Mouse (Mus musculus) megakaryocyte, adult 5-6 weeks (primary cell): ENCODE results near the gene Lingo1. TPM values are rescaled to one million over a fixed set of nuclear protein-coding genes. Genes with fewer than 3 reads are reported as not detected.

Experiments used
- ATAC-seq: 2 replicates; pipeline ENCODE4 v1.8.0; 2016; ENCODE audit warnings: mild to moderate bottlenecking, inconsistent platforms; ENCODE audit not compliant: poor library complexity, severe bottlenecking
- total RNA-seq, 2 experiments: library from RNA; stranded (forward) in 1 of 2; stranded (reverse) in 1 of 2; fragments of 153-499, 151-499 nt in 1 of 2; fragments of 221-1000, 200-1000 nt in 1 of 2; gene quantifications; 2 replicates each; pipeline versions ENCODE4 v1.2.3 to v1.2.4; 2015 to 2017

Gene Lingo1
- total RNA-seq, 2 experiments from 2014 or later, result not detected

GRCm38 (mm10) chr9:56776881-56777801 is 19.1 kb downstream of the Lingo1 start:
- ATAC-seq, result no peak

DNA sequence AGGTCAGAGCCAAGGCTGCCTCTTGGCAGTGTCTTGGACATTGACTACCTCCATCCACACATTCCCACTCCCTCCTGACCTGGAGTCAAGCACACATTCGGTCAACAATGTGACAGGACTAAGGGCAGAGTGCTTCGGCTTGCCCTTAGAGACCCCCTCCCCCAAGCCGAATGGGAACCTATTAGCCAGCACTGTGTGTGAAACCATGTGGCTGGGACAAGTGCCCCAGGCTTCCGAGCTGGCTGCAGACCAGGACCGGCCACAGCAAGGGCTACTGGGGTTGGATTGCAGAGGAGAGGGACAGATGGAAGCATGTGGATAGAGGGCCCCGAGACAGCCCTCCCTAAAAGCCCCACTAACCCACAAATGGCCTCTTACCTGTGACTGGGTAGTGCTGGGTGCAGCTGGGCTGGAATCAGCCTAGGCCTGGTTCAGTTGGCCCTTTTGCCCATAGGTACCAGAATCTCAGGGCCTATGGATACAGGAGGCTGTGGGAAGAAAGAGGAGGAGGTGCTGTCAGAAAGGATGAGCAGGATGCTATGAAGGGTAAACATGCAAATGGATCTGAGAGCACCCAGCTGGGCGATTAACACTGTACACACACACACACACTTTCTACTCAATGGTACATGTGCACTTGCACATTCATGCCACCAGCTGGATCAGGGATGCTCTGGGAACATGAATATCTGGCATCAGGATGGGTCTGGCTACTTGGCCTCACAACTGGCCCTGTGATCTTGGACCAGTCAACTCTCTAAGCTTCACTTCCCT is 20.9 kb downstream of the Lingo1 start:
- ATAC-seq, result no peak

DNA sequence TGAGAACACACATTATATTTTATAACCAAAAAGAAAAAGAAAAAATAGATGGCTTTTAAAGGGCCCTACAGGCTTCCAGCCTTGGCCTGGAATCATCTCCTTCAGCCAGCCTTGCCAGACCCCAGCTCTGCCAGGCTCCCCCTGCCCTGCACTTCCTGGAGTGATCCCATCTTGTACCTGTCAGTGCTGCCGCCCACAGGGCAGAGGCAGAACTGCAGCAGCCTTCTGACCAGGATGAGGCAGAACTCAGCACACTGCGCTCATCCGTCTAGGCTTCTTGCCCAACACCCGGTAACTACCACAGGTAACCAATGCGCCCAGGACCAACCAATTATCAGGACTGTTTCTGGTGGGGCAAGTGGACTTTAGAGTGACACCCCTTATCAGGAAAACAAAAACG is 22.0 kb downstream of the Lingo1 start:
- ATAC-seq, result 0 out of 2 replicates have a peak, but pooled peaks have one; percentile 27

- no peak for ATAC-seq
Measured at GRCm38 (mm10) chr9:56773666-56774065, 22.6 kb downstream of the Lingo1 start.

DNA sequence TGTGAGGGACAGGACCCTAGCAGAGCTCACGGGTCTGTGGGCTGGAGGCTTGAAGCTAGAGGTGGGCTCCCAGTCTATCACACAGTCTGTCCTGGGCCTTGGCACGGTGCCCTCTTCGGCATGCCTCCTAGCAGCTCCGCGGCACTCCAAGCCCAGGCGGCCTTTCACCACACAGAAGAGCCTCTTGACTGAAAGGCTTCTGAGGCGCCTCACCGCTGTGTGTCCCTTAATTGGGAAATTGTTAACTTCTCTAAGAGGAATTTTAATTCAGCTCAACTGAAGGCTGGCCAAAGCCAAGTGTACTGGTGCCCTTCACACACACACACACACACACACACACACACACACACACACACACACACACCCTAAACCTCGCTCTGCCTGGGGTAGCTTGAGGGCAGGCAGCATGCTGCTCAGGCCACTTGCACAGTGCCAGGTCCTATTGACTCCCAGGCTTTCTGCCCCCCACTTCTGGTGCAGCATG is 28.6 kb downstream of the Lingo1 start:
- ATAC-seq, result no peak

DNA sequence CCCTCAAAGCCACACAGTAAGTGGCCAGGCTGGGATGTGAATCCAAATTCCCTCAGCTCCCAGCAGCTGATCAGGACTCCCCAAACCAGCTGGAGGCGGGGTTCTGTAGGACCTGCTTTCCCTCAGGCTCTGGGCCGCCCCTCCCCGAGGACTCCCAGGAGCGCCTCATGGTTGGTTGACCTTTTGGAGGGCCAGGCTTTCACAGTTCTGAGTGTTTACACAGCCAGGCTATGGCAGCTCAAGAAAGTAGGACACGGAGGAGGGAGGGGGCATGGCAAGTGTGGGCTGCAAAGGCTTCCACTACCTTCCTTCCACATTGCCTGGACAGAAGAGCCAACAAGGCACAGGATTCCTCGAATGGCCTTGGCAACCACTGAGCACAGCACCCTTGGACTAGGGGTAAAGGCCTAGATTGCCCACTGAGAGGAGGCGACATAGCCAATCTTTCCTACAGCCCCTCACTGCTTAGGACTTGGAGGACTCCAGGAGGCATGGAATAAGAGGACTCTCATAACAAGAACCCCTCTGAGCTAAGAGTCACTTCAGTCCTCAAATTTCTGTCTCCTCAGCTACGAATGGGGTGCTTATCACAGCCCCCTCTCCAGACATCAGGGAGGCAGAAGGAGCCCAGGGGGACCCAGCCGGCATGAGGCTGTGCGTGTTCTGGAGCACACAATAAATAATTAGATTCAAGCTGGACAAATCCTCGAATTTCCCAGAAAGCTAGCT is 29.5 kb downstream of the Lingo1 start:
- no peak for ATAC-seq

DNA sequence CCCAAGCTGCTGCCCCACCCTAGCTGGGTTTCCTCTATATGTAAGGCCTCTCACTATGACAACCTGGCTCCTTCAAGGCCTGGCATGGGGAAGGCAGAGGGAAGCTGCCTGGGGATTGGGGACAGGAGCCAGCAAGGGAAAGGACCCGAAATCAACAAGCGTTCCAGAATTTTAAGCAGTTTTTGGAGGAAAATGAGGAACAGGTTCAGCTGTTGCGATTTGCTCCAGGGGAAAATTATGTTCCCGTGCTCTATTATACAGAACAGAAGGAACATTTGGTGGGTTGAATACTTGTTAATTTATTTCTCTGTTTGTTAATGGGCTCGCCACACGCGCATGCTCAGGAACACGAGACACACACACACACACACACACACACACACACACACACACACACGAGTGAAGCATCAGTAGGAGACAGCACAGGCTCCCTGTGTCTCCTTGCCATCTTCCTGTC is 34.1 kb downstream of the Lingo1 start:
- no peak for ATAC-seq

- ATAC-seq, result no peak
Measured at GRCm38 (mm10) chr9:56757791-56758190, 38.5 kb downstream of the Lingo1 start.

DNA sequence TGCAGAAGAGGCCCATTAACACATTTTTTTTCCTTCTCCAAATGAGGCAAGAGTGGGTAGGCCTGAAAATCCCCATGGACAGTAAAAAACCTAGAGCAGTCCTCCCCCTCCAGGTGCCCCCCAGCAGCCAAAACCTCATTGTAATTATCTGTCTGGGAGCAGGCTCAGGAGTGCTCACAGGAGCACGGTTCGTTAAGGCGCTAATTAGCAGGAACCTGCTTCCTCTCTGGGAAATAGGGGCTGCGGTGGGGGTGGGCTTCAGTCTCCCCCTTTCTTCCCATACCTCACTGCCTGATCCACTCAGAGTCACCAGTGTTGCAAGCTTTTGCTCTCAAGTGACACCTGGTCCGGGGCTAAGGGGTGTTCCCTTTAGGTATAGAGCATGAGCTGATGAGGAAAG is 41.1 kb downstream of the Lingo1 start:
- ATAC-seq, result no peak

DNA sequence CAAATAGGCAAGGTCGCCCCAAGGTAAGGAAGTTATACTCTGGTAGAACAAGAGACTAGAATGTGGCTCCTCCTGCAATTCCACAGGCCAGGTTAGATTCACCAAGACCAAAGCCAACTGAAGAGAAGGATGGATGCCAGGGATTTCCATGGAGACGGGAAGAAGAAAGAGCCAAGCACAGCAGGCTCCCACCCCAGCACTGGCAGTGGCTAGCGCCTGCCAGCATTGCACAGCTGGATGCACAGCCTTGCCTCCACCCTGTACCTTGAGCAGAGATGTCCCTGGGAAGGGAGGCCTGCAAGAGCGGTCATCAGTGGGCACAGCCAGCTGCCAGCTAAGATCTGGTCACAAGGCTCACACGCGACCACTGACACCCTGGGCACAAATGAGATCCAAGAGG is 42.9 kb downstream of the Lingo1 start:
- ATAC-seq, result no peak

GRCm38 (mm10) chr9:56748056-56748455 is 48.2 kb downstream of the Lingo1 start:
- no peak for ATAC-seq

- ATAC-seq, result no peak
Measured at GRCm38 (mm10) chr9:56746926-56747294, 49.4 kb downstream of the Lingo1 start.

- no peak for ATAC-seq
Measured at GRCm38 (mm10) chr9:56746195-56746925, 49.9 kb downstream of the Lingo1 start.

DNA sequence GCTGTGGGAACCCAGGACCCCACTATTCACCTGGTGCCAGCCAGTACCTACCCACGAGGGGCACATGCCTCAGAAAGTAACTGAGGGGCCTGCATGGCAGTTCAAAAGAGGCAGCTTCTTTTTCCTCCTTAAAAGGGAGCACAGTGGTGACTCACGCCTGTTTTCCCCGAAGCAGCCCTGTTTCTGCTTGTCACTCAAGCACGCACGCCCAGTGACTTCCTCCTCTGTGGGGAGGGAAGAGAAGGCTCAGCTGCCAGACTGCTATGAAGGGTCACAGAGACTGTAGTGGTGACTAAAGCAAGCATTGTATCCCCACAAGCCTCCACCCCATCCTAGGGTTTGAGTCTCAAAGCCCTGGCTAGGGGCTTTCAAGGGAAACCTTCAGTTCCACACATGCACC is 51.9 kb downstream of the Lingo1 start:
- no peak for ATAC-seq

GRCm38 (mm10) chr9:56739181-56739737 is 57.0 kb downstream of the Lingo1 start:
- no peak for ATAC-seq

GRCm38 (mm10) chr9:56738261-56739171 is 57.8 kb downstream of the Lingo1 start:
- no peak for ATAC-seq

DNA sequence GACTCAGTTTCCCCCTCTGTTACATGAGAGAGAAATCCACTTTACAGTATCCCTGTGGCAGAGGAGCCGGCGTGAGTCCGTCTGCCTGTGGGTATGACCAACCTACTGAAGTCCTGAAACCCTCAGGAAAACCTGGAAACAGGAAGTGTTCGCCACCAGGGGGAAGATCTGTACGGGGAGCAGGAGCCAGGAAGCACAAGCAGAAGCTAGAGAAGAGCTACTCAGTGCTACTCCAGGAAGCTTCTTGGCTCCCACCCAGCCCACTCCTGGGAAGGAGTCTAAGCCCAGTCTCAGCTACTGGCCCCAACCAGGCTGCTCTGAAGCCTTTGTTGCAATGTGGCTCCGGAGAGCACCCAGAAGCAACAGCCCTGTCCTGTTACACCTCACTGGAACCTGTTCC is 61.9 kb downstream of the Lingo1 start:
- no peak for ATAC-seq

- no peak for ATAC-seq
Measured at GRCm38 (mm10) chr9:56730997-56731396, 65.3 kb downstream of the Lingo1 start.

GRCm38 (mm10) chr9:56729145-56729544 is 67.1 kb downstream of the Lingo1 start:
- no peak for ATAC-seq
